Mouse (Mus musculus): ENCODE measurements around the gene Wdr1. TPM values are rescaled to one million over a fixed set of nuclear protein-coding genes. Genes with fewer than 3 reads are reported as not detected.
"Not testable (repeated sequence)": the region's sequence is repeated elsewhere in the genome, so short reads cannot be mapped to it uniquely, and the experiment has no call there.

Gene Wdr1
- polyA plus RNA-seq (2015; fragmentation: Nextera tagmentation; extraction: Ambion mirVana): 210 and 213 TPM in 2 replicates

DNA sequence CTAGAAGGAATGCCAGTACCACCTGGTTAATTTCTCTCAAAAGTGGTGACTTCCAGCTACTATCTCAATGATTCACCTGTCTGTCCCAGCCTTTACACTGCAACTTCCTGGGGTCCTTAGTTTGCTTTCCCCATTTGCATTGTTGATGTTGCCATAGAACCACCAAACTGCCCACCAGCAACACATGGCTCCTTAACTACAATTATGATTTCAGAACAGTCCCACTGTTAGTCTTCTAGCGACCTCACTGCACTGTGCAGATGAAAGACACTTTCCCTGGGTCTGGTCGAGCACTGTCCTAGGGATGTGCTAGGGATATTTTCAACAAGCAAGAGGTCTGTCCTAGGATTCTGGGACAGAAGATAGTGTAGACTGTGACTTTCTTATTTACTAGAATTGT lies at the start of gene Wdr1:
Wdr1 (minus strand) TSS at position 101 of the 400 bp plus-strand sequence.
- Histone ChIP-seq H3K27ac (peak within 1 kb of the TSS; percentile 99), H3K4me1 (peaks cover 17% of the 10 kb centered on the region), H3K4me3 (peak within 1 kb of the TSS; percentile 94), H3K9me3 (no peaks in the 10 kb centered on the region), H3K36me3 (peaks cover 14% of the 10 kb centered on the region; the same call in 1 of the 2 replicates), H3K27me3 (no peaks in the 10 kb centered on the region), H3K9ac (peak within 1 kb of the TSS; percentile 84), H3K4me2 (peak within 1 kb of the TSS; percentile 71)
- WGBS: 81% methylated on average over 2 of the region's 2 CpGs
- no peak for ATAC-seq (ENCODE audit: borderline replicate concordance, extremely low read depth, low FRiP score, low TSS enrichment)

DNA sequence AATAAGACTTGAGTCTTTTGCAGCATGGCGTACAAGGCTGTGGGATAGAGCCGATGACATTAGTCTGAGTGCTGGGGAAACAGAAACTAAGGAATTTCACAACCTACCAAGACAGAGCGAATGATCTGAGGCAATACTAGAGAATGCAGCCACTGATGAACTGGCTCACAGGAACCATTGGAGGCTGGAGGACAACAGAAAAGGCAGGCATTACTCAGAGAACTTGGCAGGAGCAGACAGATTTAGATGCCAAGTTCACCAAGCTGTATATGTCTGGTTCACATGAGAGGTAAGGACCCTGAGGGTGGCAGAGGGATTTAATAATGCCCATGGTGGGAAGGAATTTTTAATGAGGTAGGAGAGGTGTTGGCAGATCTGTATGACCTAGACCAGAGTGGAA lies 48.1 kb upstream of the Wdr1 start:
- no peaks in the 10 kb centered on the region for H3K4me1 ChIP-seq
- no peak overlapping the region for H3K4me3 ChIP-seq
- no peak for ATAC-seq (ENCODE audit: borderline replicate concordance, extremely low read depth, low FRiP score, low TSS enrichment)
- no peaks in the 10 kb centered on the region for H3K9me3 ChIP-seq
- H3K27me3 ChIP-seq: no peaks in the 10 kb centered on the region
- no peak overlapping the region for H3K9ac ChIP-seq
- 80% methylated on average over 3 of the region's 3 CpGs for WGBS
- no peak overlapping the region for H3K27ac ChIP-seq
- H3K36me3 ChIP-seq: no peaks in the 10 kb centered on the region
- no peak overlapping the region for H3K4me2 ChIP-seq

DNA sequence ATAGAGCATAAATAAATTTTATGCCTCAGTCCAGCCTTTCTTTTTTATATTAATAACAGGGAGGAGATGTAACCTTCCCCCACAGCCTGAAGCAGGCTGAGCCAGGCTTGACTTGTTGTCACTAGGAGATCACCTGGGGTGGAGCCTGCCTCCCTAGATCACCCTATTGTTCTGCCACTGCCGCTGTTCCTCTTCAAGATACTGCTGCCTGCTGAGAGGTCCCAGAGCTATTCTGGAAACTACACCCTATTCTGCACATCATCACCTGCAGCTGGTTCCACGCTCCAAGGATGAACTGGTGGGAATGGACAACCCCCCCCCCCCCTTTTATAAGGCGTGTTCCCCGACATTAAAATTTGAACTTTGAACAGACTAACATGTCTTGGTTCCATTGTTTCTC lies 45.2 kb upstream of the Wdr1 start:
- H3K4me3 ChIP-seq; H3K36me3 ChIP-seq; H3K9ac ChIP-seq; H3K4me1 ChIP-seq; H3K27ac ChIP-seq; H3K4me2 ChIP-seq; H3K27me3 ChIP-seq; ATAC-seq (ENCODE audit: borderline replicate concordance, extremely low read depth, low FRiP score, low TSS enrichment); H3K9me3 ChIP-seq: not testable (repeated sequence)
- WGBS: 88% methylated on average over 4 of the region's 4 CpGs

DNA sequence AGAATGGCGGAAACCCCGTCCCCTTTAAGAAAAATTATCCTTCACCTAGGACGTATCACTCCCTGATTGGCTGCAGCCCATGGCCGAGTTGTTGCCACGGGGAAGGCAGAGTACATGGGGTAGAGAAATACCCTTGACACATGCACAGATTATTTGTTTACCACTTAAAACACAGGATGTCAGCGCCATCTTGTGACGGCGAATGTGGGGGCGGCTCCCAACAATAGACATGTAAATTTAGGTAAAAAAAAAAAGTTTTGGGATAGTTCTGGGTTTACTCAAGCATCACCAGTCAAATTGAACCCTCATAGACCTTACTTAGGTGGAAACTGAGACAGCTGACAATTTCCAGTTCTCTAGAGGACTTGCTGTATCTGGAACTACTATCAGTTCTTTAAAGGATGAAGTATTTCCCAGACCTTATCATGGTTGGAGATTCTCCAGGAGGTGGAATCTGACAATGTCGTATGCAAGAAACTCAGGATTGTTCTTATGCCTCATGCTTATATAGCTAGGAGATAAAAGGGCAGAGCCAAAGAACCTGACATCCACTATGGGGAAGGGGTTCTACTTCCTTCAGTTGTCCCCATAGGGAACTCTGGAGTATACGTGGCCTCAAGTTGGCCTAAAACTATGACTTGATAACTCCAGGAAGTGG lies 35.8 kb upstream of the Wdr1 start:
- no peaks in the 10 kb centered on the region for H3K36me3 ChIP-seq
- peak overlapping the region; percentile 39; the same call in 1 of the 2 replicates for H3K4me2 ChIP-seq
- H3K4me1 ChIP-seq: no peaks in the 10 kb centered on the region
- no peak overlapping the region for H3K9ac ChIP-seq
- ATAC-seq (ENCODE audit: borderline replicate concordance, extremely low read depth, low FRiP score, low TSS enrichment): no peak
- H3K27me3 ChIP-seq: no peaks in the 10 kb centered on the region
- no peaks in the 10 kb centered on the region for H3K9me3 ChIP-seq
- H3K27ac ChIP-seq: no peak overlapping the region
- peak overlapping the region; percentile 21 for H3K4me3 ChIP-seq
- 55% methylated on average over 11 of the region's 11 CpGs for WGBS

DNA sequence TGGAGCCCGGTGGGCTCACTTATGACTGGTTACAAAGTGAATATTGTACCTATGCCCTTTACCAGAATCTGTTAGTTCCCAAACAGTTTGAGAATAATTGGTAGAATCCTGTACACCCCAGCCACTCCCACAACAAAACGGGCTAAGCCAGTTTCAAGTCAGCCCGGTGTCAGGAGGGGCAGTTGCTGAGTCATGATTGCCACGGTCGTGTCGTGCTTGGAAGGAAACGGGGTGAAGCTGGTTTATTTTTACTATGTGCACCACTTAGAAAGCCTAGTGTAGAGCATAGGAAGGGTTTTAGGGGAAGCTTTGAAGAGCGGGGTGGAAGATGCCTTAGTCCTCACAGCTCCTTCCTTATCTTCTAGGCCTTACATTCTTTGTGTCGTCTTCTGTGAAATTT lies 25.9 kb upstream of the Wdr1 start:
- H3K36me3 ChIP-seq: no peaks in the 10 kb centered on the region
- H3K4me3 ChIP-seq: no peak overlapping the region
- no peaks in the 10 kb centered on the region for H3K27me3 ChIP-seq
- no peaks in the 10 kb centered on the region for H3K9me3 ChIP-seq
- no peak overlapping the region for H3K9ac ChIP-seq
- H3K4me2 ChIP-seq: no peak overlapping the region
- H3K4me1 ChIP-seq: no peaks in the 10 kb centered on the region
- no peak for ATAC-seq (ENCODE audit: borderline replicate concordance, extremely low read depth, low FRiP score, low TSS enrichment)
- 35% methylated on average over 9 of the region's 9 CpGs for WGBS
- no peak overlapping the region for H3K27ac ChIP-seq

DNA sequence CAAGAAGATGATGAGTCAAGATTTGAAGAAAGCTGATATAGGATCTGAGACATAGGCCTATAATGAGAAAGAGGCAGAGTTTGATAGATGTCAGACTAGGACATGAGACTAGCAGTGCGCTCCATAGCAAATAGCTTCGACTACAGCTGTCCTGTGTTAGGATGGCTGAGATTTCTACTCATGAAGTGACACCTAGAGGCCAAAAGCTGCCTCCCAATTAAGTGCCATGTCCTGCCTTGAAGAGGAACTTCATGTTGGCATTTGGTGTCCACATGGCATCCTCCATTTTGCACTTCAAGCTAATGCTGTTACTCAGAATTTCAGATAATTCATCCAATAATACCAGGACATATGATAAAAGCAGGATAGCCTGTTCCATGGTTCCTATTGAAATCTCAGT lies 22.4 kb upstream of the Wdr1 start:
- no peak overlapping the region for H3K4me3 ChIP-seq
- no peak overlapping the region for H3K9ac ChIP-seq
- no peaks in the 10 kb centered on the region for H3K27me3 ChIP-seq
- no peak overlapping the region for H3K27ac ChIP-seq
- H3K36me3 ChIP-seq: no peaks in the 10 kb centered on the region
- WGBS: 87% methylated on average over 2 of the region's 2 CpGs
- no peak overlapping the region for H3K4me2 ChIP-seq
- H3K9me3 ChIP-seq: no peaks in the 10 kb centered on the region
- no peak for ATAC-seq (ENCODE audit: borderline replicate concordance, extremely low read depth, low FRiP score, low TSS enrichment)
- no peaks in the 10 kb centered on the region for H3K4me1 ChIP-seq

DNA sequence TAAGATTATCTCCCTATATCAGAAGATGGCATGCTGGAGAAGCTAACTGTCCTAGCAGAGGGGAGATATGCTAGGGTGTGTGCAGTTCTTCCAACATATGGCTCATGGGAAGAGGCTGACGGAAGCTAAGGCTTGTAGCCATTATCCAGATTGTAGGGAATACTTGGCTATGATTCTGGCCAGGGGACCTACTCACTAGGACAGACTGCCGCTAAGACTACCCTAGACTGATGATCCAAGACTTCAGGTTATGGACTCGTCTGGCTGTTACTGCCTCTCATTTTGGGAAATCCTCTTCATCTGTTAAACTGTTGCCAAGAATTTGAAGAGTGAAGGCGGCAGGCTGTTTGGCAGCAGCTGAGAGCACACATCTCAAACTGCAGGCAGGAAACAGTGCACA lies 20.0 kb upstream of the Wdr1 start:
- H3K9ac ChIP-seq: no peak overlapping the region
- no peak for ATAC-seq (ENCODE audit: borderline replicate concordance, extremely low read depth, low FRiP score, low TSS enrichment)
- H3K4me3 ChIP-seq: no peak overlapping the region
- H3K4me2 ChIP-seq: no peak overlapping the region
- WGBS: 60% methylated on average over 4 of the region's 4 CpGs
- no peaks in the 10 kb centered on the region for H3K36me3 ChIP-seq
- no peak overlapping the region for H3K27ac ChIP-seq
- no peaks in the 10 kb centered on the region for H3K9me3 ChIP-seq
- no peaks in the 10 kb centered on the region for H3K27me3 ChIP-seq
- H3K4me1 ChIP-seq: no peaks in the 10 kb centered on the region

DNA sequence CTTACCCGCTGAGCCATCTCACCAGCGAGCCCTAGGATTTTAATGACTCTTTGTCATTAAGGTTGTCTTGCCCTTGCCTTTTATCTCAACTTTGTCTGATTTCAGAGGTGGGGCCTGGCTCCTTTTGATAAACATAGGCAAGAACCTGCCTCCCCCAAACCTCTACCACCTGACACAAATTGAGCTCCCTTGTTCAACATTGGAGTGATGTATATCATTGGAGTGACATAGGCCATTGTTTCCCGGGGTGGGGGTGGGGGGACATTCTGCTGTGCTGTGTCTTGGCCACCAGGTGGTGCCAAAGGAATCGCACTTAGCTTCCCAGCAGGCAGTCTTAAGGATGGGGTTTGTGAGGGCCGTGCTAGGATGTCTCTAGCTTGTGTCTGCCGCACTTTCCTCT lies 17.7 kb upstream of the Wdr1 start:
- Histone ChIP-seq H3K4me2 (no peak overlapping the region), H3K36me3 (no peaks in the 10 kb centered on the region), H3K27me3 (no peaks in the 10 kb centered on the region), H3K4me3 (no peak overlapping the region), H3K9me3 (no peaks in the 10 kb centered on the region), H3K4me1 (no peaks in the 10 kb centered on the region), H3K27ac (no peak overlapping the region), H3K9ac (no peak overlapping the region)
- peak; percentile 62 for ATAC-seq (ENCODE audit: borderline replicate concordance, extremely low read depth, low FRiP score, low TSS enrichment)
- WGBS: 26% methylated on average over 6 of the region's 6 CpGs

DNA sequence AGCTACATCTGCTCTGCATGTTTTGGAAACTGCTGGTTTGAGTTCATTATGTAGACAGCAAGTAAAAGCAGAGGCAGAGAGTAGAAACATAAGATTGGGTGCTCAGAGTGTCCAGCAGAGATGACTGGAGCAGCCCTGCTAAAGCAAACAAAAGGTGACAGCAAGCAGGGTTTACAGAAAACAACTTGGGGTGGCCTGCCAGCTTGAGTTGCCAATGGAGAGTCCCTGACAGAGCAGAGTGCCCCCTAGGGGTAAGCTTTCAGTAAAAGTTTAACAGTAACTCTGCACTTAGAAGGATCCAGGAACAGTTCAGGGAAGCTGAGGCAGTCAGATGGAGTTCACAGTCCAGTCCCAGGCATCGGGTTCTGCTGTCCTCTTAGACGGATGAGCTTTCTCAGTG lies 7.9 kb upstream of the Wdr1 start:
- Histone ChIP-seq H3K4me2 (no peak overlapping the region), H3K9me3 (no peaks in the 10 kb centered on the region), H3K9ac (no peak overlapping the region), H3K27me3 (no peaks in the 10 kb centered on the region), H3K36me3 (no peaks in the 10 kb centered on the region), H3K27ac (no peak overlapping the region), H3K4me3 (no peak overlapping the region), H3K4me1 (no peaks in the 10 kb centered on the region)
- 58% methylated on average over 2 of the region's 2 CpGs for WGBS
- ATAC-seq (ENCODE audit: borderline replicate concordance, extremely low read depth, low FRiP score, low TSS enrichment): no peak

DNA sequence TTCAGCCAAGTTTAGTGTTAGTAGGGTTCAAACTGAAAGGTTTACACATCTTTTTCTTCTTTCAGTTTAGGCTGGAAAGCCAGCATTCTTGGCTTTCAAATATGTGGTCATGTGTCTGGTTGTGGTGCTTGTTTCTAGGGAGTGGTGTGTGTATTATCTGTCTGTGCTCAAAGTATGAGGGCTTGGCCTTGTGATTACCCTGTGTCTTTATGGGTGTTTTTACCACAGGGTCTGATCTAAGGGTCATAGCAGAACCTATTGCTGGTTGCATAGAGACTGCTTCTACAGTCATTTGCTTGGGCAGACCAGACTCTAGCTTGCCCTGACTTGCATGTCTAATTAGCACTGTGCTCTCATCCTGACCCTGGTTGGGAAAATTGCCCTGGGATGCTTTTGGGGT lies 5.6 kb upstream of the Wdr1 start:
- H3K36me3 ChIP-seq: no peaks in the 10 kb centered on the region
- no peaks in the 10 kb centered on the region for H3K4me1 ChIP-seq
- H3K4me3 ChIP-seq: no peak overlapping the region
- no peak for ATAC-seq (ENCODE audit: borderline replicate concordance, extremely low read depth, low FRiP score, low TSS enrichment)
- H3K27ac ChIP-seq: no peak overlapping the region
- no peak overlapping the region for H3K4me2 ChIP-seq
- H3K27me3 ChIP-seq: no peaks in the 10 kb centered on the region
- H3K9ac ChIP-seq: no peak overlapping the region
- no peaks in the 10 kb centered on the region for H3K9me3 ChIP-seq

DNA sequence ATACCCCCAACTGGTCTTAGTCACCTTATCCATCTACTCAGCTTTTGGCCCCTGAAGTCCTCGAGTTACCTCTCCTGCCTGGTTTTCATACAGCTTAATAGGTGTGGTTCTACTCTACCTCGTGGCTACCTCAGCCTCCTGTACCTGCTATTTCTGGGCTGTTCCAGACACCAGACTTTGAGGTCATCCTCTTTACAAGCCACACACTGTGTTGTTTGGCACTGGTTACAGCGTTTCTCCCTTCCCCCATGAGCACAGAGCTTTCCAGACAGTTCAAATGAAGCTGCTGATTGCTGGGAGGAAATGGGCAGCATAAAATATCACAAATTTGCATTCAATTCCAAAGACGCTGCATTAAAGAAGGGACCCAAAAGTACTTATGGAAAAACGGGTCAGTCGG lies 1.8 kb upstream of the Wdr1 start:
- no peaks in the 10 kb centered on the region for H3K27me3 ChIP-seq
- no peaks in the 10 kb centered on the region for H3K9me3 ChIP-seq
- no peak for ATAC-seq (ENCODE audit: borderline replicate concordance, extremely low read depth, low FRiP score, low TSS enrichment)
- H3K4me1 ChIP-seq: peaks cover 7% of the 10 kb centered on the region
- H3K9ac ChIP-seq: no peak overlapping the region
- 63% methylated on average over 6 of the region's 6 CpGs for WGBS
- no peaks in the 10 kb centered on the region for H3K36me3 ChIP-seq
- no peak overlapping the region for H3K27ac ChIP-seq
- no peak overlapping the region for H3K4me2 ChIP-seq
- H3K4me3 ChIP-seq: no peak overlapping the region

DNA sequence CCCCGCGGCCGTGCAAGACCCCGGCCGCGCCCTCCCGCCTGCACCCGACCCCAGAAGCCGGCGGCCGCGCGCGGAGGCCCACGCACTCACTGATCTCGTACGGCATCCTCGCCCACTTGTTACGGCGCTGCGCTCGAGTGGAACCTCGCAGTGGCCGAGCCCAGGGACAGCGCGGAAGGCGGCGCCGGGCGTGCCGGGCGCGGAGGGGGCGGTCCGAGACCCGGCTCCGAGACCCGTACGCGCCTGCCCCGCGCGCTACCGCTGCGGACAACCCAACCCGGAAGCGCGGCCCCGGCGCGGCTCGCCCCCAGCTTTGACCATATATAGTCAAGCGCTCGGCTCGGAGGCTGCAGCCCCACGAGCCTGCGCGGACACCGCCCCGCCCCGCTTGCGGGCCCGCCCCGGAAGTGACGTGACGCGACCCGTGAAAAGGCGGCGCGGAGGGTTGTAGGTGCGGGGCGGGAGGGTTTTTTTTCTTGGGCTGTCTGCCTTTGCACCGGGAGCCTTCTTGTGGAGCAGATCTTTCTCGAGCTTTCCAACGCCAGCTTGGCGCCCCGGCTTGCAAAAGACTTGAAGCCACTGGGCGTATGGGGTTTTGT lies 1.5 kb downstream of the Wdr1 start:
- Histone ChIP-seq H3K27me3 (no peaks in the 10 kb centered on the region), H3K4me2 (peak overlapping the region; percentile 71), H3K36me3 (peaks cover 26% of the 10 kb centered on the region), H3K27ac (peak overlapping the region; percentile 99), H3K9ac (peak overlapping the region; percentile 94), H3K4me1 (peaks cover 17% of the 10 kb centered on the region), H3K4me3 (peak overlapping the region; percentile 94), H3K9me3 (no peaks in the 10 kb centered on the region)
- peak; percentile 98 for ATAC-seq (ENCODE audit: borderline replicate concordance, extremely low read depth, low FRiP score, low TSS enrichment)
- WGBS: under 1% methylated on average over 78 of the region's 79 CpGs
